Mouse (Mus musculus) spleen, adult 12 weeks (tissue): ENCODE results near the gene Chpf.
A peak's percentile ranks its signal among the peaks of the same experiment; 100 is the strongest.

Source experiments
- DNase-seq: peaks from one replicate; pipeline ENCODE4 v3.0.0; 2022; ENCODE audit warnings: low spot score

The Chpf gene

GRCm38 (mm10) chr1:75440661-75441060, 38.4 kb downstream of the Chpf start:
- no peak for DNase-seq

- no peak for DNase-seq
Observed at GRCm38 (mm10) chr1:75438782-75439181, 40.3 kb downstream of the Chpf start.

- peak; percentile 37 for DNase-seq
Observed at GRCm38 (mm10) chr1:75435475-75436328, 43.4 kb downstream of the Chpf start, which contains the start of gene Gmppa. Gmppa (plus strand) TSS chr1:75435930.

GRCm38 (mm10) chr1:75425796-75426471, 53.2 kb downstream of the Chpf start:
- no peak for DNase-seq
